Mouse (Mus musculus): Measurements from ENCODE around the gene Psmd14.

DNA sequence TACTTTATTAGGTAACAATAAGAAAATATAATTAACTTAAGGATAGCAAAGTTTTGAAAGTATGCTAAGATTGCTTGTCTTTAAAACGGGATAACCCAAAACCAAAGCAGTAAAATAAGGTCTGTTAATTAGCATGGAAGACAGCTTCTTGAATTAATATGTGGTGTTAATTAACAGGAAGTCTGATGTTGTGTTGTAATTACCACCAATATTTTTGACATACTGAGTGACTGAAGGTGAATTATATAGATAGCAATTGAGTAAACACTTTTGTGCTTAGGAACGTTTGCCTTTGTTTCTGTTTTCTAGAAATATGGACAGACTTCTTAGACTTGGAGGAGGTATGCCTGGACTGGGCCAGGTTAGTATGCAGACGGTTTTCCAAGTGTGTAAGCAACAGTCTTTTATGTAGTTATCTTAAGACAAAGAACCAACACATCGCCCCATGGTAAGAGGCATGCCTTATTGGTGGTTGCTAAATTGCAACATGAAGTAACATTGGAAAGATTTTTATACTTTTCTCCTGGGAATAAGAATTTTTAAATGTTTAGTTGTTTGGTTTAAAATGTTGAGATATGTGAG lies 11.0 kb downstream of the Psmd14 start:
- TF ChIP-seq CTCF (IDR thresholded peaks at IDR 0.05; ENCODE audit: extremely low read depth, insufficient read length, insufficient replicate concordance, low read depth, low read length) (no peak), POLR2A (IDR thresholded peaks at IDR 0.05; ENCODE audit: low read depth, low read length) (no peak)
